Mouse (Mus musculus): ENCODE data around the gene Klrg2.

Gene Klrg2

GRCm38 (mm10) chr6:38627486-38627885, 9.6 kb downstream of the Klrg2 start:
- DNase-seq (ENCODE audit: low spot score) = no peak

GRCm38 (mm10) chr6:38627081-38627480, 10.0 kb downstream of the Klrg2 start:
- DNase-seq (ENCODE audit: low spot score) = no peak

GRCm38 (mm10) chr6:38626086-38626485, 11.0 kb downstream of the Klrg2 start:
- DNase-seq (ENCODE audit: low spot score) = no peak

- DNase-seq (ENCODE audit: low spot score) = no peak
Observed at GRCm38 (mm10) chr6:38624439-38624838, 12.6 kb downstream of the Klrg2 start.

GRCm38 (mm10) chr6:38623457-38623856, 13.6 kb downstream of the Klrg2 start:
- no peak for DNase-seq (ENCODE audit: low spot score)

- no peak for DNase-seq (ENCODE audit: low spot score)
Observed at GRCm38 (mm10) chr6:38622406-38622805, 14.6 kb downstream of the Klrg2 start.

GRCm38 (mm10) chr6:38609892-38610291, 27.1 kb downstream of the Klrg2 start:
- no peak for DNase-seq (ENCODE audit: low spot score)

GRCm38 (mm10) chr6:38597481-38597880, 39.6 kb downstream of the Klrg2 start:
- no peak for DNase-seq (ENCODE audit: low spot score)

GRCm38 (mm10) chr6:38581711-38582110, 55.3 kb downstream of the Klrg2 start:
- no peak for DNase-seq (ENCODE audit: low spot score)

GRCm38 (mm10) chr6:38580112-38580857, 56.8 kb downstream of the Klrg2 start:
- no peak for DNase-seq (ENCODE audit: low spot score)

GRCm38 (mm10) chr6:38576096-38576495, 60.9 kb downstream of the Klrg2 start:
- DNase-seq (ENCODE audit: low spot score) = no peak
